Mouse (Mus musculus): ENCODE results near the gene Npm3.

GRCm38 (mm10) chr19:45796061-45796556 is 46.7 kb upstream of the Npm3 start:
- TF ChIP-seq CTCF (IDR thresholded peaks at IDR 0.05; ENCODE audit: low read depth) (no peak), EP300 (IDR thresholded peaks at IDR 0.05; ENCODE audit: low read depth) (no peak)

Measured in liver, embryonic 14.5 days (tissue).